Mouse (Mus musculus): ENCODE measurements around the gene Shcbp1l. TPM values are rescaled to one million over a fixed set of nuclear protein-coding genes. Genes with fewer than 3 reads are reported as not detected.

The Shcbp1l gene
- polyA plus RNA-seq, 1 experiment from 2014 or later: 0.37 TPM

GRCm38 (mm10) chr1:153500030-153500429, 75.1 kb downstream of the Shcbp1l start:
- Histone ChIP-seq H3K27ac (ENCODE audit: low read depth, low read length) (no peak overlapping the region), H3K4me3 (ENCODE audit: low read depth, low read length) (no peak overlapping the region), H3K4me1 (ENCODE audit: control insufficient read depth, insufficient read depth, low read length) (no peaks in the 10 kb centered on the region), H3K27me3 (ENCODE audit: control insufficient read depth, insufficient read depth, low read length) (no peaks in the 10 kb centered on the region), H3K4me2 (ENCODE audit: low read depth) (no peak overlapping the region), H3K9me3 (ENCODE audit: control insufficient read depth, low read length) (no peaks in the 10 kb centered on the region), H3K36me3 (ENCODE audit: control insufficient read depth, insufficient read depth, low read length) (no peaks in the 10 kb centered on the region), H3K9ac (ENCODE audit: low read length) (no peak overlapping the region)
- ATAC-seq (ENCODE audit: insufficient read depth, low FRiP score, low TSS enrichment) (no peak), DNase-seq (ENCODE audit: low spot score) (no peak)
- 91% methylated on average over 9 of the region's 9 CpGs for WGBS

DNA sequence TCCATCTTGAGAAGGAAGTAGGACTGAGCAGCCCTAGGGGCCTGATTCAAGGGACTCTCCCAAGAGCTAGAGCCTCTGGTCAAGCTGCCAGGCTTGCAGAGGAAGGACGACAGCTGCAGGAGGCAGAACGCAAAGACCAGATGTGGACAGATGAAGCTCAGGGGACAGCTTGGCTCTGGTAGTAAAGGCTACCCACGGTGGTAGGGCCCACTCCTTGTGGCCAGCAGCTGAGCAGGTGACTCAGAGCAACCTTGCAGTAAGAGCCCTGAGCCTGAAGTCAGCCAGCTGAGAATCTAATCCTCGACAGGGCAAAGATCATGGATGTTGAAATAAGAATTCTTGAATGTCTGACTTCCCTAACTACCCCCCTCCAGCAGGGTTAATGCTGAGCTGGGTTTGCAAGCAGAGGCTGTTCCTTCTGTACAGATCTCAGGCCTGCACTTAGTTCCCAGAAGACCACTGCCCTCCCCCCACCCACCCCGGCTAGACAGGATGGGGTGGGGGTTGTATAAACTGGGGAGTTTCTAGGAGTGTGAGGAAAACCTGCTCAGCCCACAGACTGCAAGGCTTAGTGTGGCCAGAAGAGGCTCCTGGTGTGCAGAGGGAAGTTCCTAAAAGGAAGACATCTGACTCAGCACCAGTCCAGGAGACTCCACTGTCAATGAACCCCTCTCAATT, 76.8 kb downstream of the Shcbp1l start:
- Histone ChIP-seq H3K9me3 (ENCODE audit: control insufficient read depth, low read length) (no peaks in the 10 kb centered on the region), H3K4me1 (ENCODE audit: control insufficient read depth, insufficient read depth, low read length) (no peaks in the 10 kb centered on the region), H3K27ac (ENCODE audit: low read depth, low read length) (no peak overlapping the region), H3K9ac (ENCODE audit: low read length) (no peak overlapping the region), H3K36me3 (ENCODE audit: control insufficient read depth, insufficient read depth, low read length) (no peaks in the 10 kb centered on the region), H3K4me2 (ENCODE audit: low read depth) (no peak overlapping the region), H3K4me3 (ENCODE audit: low read depth, low read length) (no peak overlapping the region), H3K27me3 (ENCODE audit: control insufficient read depth, insufficient read depth, low read length) (no peaks in the 10 kb centered on the region)
- ATAC-seq (ENCODE audit: insufficient read depth, low FRiP score, low TSS enrichment) (no peak), DNase-seq (ENCODE audit: low spot score) (no peak)
- 55% methylated on average over 5 of the region's 5 CpGs for WGBS

Other genes starting within 250 kb of the Shcbp1l start
- gene Lamc2, start 238.7 kb upstream of the Shcbp1l start, polyA plus RNA-seq (2014; fragmentation: Nextera tagmentation; extraction: Ambion mirVana): 0.78 and 0.80 TPM in 2 replicates
- 37.0 and 41.0 TPM in 2 replicates for gene Lamc1, start 92.4 kb upstream of the Shcbp1l start, polyA plus RNA-seq (2014; fragmentation: Nextera tagmentation; extraction: Ambion mirVana)
- 21.0 and 23.8 TPM in 2 replicates for gene Dhx9, start 62.5 kb downstream of the Shcbp1l start, polyA plus RNA-seq (2014; fragmentation: Nextera tagmentation; extraction: Ambion mirVana)
- gene Npl, start 124.9 kb downstream of the Shcbp1l start, polyA plus RNA-seq (2014; fragmentation: Nextera tagmentation; extraction: Ambion mirVana): 14.5 and 14.6 TPM in 2 replicates
- 8.1 and 9.8 TPM in 2 replicates for gene Rgs8, start 227.9 kb downstream of the Shcbp1l start, polyA plus RNA-seq (2014; fragmentation: Nextera tagmentation; extraction: Ambion mirVana)